Mouse (Mus musculus) right cerebral cortex, postnatal 10 days (tissue): ENCODE measurements around the gene Sap30bp.

Experiments
- DNase-seq, 2 experiments: peaks; one replicate each; pipeline ENCODE4 v3.0.0; 2021; ENCODE audit warnings: low spot score in 2 of 2

The Sap30bp gene

DNA sequence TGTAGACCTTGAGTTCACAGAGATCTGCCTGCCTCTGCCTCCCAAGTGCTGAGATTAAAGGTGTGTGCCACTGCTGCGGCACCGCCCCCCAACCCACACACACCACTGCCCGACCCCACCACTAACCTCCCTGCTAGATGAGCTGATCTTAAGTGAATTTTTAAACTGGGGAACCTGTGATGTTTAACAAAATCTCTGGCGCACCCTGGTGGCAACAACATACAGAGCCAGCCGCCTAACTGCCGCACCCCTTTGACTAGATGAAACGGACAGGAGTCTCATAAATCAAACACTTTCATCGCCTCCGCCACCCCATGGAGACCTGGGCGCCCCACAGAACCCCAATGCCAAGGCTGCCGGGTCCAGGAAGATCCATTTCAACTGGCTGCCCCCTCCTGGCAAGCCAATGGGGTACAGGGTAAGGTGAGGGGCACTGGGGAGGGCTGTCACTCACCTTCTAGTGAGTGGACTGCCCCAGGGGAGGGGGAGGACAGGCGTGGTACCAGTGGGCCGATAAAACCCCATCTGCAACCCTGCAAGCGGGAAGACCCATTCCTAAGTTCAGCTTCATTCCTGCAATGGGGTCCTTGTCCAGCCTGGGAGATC, 66.6 kb downstream of the Sap30bp start:
- DNase-seq = peak; percentile 69 to 85

DNA sequence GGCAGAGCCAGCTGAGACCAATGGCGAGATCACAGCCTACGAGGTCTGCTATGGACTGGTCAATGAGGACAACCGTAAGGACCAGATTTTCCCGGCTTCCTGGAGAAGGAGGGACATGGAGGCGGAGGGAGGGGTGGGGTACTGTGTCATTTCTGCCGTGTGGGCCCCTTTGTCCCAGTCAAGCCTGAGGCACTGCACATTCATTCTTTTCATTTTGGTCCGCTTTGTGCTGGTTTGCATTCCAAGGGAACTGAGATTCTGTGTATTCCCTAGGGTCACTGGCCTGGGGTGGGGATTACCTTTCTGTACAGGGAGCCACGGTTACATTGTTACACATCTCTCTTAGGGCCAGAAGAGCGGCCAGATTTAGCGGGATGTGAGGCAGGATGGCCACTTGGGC, 67.5 kb downstream of the Sap30bp start:
- DNase-seq = no peak

DNA sequence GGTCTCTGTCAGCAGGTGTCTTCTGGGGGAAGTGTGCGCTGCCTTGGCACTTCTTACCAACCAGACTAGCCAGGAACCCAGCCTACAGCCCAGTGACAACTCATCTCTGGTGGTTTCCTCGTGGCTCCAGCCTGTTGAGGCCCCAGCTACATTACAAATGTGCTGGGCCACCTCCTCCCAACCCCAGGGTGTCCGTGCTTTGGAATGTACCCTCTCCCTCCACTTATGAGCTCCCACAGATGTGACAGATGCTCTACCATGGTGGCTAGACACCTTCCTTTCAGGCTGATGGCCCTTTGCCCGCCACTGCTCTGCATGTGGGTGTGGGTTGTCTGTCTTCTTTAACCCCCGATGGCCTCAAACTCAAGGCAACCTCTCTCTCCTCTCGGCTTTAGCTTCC, 68.6 kb downstream of the Sap30bp start:
- no peak for DNase-seq

DNA sequence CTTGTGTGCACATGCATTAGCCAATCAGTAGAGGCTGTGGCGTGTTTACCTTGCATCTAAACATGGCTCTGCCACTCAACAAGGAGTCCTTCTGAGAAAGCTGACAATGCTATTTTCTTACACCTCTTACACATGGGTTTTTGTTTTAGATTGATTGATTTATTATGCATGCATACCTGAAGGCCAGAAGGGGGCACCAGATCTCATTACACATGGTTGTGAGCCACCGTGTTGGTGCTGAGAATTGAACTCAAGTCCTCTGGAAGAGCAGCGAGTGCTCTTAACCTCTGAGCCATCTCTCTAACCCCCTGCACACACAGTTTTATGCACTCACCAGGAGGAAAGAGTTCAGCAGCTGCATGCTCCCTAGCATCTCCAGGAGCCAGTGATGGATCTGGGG, 69.8 kb downstream of the Sap30bp start:
- no peak for DNase-seq

DNA sequence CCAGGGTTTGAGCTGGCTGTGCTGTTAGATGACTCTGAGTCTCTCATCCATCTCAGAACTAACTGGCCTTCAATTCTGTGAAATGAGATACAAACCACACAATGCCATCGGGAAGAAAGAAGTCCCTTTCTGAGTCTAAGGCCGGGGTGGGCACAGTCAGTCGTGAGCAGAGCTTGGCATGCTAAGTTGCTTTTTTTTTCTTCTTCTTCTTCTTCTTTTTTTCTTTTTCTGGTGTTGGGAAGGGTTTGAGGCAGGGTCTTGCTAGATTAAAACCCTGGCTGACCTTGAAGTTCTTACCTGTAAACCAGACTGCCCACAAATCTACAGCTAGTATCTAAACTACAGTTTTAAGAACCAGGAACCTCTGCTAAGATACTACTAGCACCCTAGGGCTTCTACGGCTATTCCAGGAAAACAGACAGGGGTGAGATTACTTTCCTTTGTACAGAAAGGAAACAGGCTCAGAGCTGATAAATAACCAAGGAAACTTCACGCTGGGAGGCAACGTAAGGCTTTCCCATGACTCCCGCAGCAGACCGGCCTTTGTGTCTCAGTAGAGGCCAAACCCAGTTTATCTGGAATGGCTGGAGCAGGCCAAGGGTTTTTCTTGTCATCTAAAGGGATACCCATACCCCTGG, 71.2 kb downstream of the Sap30bp start:
- no peak for DNase-seq

DNA sequence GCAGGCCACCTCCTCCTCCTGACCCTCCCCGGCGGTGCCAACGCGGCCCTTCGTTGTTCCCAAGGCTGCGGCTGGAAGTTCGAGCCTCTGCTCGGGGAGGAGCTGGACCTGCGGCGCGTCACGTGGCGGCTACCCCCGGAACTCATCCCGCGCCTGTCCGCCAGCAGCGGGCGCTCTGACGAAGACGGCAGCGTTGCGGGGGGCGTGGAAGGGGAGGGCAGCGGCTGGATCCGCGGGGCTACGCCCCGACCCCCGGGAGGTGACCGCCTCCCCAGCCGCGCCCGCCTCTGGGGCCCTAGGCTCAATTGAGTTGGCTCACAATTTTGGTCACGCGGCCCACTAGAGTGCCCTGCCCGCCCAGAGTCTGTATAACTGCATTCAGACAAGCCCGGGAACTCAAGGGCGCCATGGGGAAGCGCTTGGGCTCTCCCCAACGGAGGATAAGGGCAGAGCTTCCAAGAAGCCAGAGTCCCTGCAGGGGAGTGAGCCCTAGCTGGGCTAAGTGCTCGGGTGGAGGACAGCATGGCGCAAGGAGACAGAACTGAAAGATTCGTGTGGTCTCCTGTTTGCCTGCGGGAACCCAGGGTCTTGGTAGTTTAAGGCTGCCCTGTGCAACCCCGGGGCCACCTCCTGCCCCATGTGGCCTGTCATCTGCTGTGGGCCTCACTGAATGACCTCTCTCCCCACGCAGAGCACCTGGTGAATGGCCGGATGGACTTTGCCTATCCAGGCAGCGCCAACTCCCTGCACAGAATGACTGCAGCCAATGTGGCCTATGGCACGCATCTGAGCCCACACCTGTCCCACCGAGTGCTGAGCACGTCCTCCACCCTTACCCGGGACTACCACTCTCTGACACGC, 72.0 kb downstream of the Sap30bp start:
- peak; percentile 71 to 77 for DNase-seq

DNA sequence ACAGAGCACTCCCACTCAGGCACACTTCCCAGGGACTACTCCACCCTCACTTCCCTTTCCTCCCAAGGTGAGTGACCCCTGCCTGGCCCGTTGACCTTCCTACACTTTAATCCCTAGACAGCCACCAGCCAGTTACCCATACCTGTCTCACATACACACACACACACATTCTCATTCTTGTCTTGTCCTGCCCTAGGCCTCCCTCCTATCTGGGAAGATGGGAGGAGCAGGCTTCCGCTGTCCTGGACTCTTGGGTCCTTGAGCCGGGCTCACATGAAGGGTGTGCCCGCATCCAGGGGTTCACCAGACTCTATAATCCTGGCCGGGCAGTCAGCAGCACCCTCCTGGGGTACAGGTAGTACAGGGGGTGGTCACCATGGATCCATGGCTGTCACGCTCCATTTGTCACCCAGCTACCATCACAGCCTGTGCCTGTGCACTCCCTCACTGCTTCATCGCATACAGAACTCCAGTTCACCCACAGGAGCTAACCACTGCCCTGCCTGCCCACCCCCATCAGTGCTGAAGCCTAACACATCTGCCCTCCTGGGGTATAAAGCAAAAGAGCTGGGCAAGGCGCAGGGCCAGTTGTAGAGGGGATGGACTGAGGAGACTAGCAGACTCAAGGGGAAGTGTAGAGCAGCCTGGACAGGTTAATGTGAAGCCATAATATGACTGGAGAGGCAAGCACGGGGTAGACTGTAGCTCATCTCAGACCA, 72.8 kb downstream of the Sap30bp start:
- DNase-seq = peak in 1 of 2 experiments; percentile 25

DNA sequence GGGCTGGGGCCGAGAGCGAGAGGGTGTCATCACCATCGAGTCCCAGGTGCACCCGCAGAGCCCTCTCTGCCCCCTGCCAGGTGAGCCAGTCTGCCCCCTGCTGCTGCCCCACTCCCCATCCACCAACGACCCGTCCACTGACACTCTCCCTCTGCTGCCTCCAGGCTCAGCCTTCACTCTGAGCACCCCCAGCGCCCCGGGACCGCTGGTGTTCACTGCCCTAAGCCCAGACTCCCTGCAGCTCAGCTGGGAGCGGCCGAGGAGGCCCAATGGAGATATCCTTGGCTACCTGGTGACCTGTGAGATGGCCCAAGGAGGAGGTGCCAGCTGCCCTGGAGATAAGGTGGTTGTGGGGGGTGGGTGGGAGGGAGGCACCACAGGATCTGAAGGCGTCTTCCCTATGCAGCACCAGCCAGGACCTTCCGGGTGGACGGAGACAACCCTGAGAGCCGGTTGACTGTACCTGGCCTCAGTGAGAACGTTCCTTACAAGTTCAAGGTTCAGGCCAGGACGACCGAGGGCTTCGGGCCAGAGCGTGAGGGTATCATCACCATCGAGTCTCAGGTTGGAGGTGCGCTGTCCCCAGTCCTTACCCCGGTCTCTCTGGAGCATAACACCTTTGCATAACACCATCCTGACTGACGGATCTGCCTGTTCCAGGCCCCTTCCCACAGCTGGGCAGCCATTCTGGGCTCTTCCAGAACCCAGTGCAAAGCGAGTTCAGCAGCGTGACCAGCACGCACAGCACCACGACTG, 74.2 kb downstream of the Sap30bp start:
- peak in 1 of 2 experiments; percentile 25 for DNase-seq

DNA sequence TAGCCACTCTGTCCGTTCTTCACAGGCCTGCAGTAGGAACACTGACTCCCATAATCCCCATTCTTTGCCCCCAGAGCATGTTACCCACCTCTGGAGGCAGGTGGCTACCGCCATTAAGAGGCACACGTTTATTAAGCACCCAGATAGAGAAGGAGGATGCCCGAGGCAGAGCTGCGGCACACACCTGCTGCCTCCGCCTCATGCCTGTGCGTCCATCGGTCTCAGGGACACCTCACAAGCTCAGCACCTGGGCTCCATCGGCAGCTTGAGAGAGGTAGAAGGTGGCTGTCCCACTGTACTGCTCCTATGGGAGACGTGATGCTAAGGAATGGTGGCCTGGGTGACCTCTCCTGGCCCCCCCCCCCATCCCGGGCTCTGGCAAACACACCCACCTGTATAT, 75.3 kb downstream of the Sap30bp start:
- no peak for DNase-seq

DNA sequence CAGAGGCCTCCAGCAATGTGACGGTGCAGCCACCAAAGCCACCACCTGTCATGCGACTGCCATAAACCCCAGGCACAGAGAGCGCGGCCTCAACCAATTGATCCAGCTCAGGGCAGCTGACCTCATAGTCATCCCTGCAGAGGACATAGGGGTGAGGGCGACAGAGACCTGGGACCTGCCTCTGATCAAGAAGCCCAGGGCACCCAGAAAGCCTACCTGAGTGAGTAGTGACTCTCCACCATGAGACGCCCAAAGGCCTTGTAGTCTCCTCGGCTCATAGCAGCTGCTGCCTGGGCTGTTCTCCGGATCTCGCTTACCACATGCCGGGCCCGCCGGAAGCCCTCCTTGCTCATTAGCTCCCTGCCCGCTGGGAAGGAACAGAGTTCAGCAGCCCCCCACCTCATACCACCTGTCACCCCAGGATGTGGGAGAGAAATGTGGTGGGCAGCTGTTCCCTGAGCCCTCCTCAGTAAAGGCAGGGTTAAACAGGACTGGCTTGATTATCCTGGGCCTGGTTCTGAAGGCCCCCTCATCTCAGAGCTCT, 75.8 kb downstream of the Sap30bp start:
- no peak for DNase-seq

DNA sequence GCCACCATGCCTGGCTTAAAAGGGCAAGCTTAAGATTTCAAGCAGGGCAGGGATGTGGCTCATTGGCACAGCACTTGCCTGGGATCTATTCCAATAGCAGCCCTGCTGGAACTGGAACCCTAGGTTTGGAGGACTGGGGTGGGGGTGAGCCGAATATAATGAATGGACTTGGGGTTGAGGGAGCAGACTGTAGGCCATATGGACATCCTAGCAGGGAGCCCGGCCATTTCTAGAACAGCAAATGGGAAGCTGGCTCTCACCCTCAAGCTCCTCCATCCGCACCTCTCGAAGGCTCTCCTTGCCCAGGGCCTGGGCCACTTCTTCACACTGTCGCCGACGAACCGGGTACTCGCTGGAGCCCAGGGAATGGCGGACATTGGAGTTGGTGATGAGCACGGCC, 76.6 kb downstream of the Sap30bp start:
- DNase-seq = no peak

DNA sequence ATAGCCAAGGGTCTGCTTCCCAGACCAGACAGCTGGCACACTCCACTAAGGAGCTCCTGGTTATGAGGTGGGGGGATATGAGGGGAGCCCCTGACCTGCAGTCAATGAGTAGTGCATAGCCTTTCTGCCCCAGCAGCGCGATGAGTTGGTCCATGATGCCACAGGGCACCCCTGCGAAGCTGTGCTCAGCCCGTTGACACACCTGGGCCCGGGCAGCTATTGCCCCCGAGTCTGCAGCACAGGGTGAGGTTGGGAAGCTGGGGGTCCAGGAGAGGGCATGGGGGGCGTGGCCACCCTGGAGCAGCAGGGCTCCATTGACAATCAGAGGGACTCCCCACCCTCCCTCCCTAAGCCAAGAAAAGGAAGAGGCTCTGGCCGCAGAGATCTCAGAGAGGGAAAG, 77.1 kb downstream of the Sap30bp start:
- DNase-seq = no peak

DNA sequence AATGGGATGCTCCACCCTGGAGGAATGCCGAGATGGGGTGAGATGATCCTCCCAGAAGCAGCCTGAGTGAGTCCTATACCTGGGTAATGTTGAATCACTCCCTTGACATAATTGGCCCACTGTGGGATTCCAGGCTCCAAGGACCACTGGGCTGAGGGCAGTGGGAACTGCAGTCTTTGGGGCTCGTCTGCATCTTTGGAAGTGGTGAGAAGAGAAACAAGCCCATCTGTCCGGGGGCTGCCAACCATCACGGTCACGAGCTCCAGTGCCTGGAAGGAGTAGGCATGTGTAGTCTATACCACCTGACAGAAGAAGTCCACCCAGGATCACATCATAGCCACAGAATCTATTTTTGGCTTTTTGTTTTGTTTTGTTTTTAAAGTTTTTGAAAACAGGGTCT, 77.9 kb downstream of the Sap30bp start:
- no peak for DNase-seq

DNA sequence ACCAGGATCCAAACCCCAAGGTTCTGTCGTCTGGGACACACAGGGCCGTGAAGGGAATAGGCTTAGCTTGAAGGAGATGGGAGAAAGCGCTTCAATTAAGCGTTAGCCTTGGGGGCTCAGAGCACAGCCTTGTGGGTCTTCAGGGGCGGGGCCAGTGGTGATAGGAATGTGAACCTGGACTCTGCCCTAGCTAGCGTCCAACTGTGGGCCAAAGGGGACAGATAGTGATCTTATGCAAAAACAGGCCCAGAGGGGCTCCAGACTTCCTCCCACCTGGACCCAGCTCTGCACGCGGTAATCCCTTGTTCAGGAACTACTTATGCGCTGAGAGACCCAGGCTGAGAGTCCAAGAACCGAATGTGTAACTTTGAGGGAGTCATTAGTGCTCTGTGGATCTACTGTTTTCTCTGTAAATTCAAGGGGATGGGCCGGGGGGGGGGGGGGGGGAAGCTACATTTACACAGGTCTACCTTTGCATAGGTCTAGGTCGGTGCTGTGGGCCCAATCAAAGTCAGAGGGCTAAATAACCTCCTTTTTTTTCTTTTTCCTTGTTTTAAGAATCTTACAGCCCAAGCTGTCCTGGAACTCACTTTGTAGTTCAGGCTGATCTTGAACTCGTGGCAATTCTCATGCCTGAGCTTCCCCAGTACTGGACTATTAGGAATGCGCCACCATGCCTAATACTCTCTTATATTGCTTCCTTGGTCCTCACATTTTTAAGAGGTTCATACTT, 78.6 kb downstream of the Sap30bp start:
- no peak for DNase-seq

DNA sequence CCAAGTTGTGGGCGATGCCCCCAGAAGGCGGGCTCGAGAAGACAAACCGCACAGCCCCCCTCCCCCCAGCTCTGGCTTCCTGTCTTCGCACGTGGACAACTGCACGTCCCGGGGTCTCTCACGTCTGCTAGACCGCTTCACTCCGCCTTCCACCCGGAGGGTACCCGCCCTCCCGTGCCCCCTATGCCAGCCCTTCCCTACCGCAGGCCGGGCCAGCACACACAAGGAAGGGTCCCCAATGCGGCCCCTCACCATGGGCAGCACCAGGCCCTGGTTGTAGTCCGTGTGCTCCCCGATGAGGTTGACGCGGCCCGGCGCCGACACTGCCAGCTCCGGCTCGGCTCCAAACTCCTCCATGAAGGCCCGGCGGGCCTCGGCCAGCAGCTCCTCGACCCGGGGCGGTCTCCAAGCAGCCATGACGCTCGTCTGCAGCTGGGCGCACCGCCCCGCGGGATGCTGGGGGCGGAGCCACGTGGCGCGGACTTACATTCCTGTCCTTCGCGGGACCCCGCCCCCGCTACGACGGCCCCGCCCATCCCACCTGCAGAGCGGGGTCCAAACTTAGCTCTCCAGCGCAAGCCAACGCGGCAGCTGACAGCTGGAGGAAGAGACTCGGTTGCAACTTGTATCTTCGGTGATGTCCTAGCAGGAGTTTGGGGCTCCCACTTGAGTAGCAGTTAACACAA, 79.3 kb downstream of the Sap30bp start, which contains the start of gene Galk1:
Galk1 (minus strand) TSS at position 458 of the 686 bp plus-strand sequence.
- peak; percentile 87 to 88 for DNase-seq

DNA sequence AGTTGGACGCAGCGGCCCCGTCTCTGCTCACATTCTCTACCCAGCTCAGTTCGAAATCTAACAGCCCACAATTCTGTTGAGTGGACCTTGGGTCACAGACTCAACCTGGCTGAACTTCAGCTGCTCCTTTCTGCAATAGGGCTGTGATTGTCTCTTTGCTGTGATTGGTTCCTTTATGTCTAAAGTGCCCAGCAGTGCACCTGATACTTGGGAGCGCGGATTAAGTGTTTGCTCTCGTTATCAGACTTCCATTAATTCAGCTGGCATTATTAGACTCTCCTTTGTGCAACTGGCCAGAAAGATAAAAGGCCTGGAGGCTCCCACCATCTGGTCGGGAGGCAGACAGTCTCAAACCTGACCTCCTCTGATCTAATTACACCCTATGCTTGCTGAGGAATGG, 81.7 kb downstream of the Sap30bp start:
- DNase-seq = no peak
